Mouse (Mus musculus) ES-Bruce4 (cell line): ENCODE measurements around the gene Cox17.

Experiments
- CTCF ChIP-seq: IDR thresholded peaks from one replicate; pipeline ENCODE4 v1.8.1; 2011; ENCODE audit warnings: low read depth, low read length
- EP300 ChIP-seq: IDR thresholded peaks from 2 replicates; pipeline ENCODE4 v1.6.1; 2011; ENCODE audit warnings: low read depth, low read length; ENCODE audit not compliant: insufficient read depth
- POLR2A ChIP-seq: IDR thresholded peaks from one replicate; pipeline ENCODE4 v1.8.1; 2011; ENCODE audit warnings: low read length; ENCODE audit not compliant: insufficient read depth

GRCm38 (mm10) chr16:38324311-38324710, 22.5 kb upstream of the Cox17 start:
- TF ChIP-seq POLR2A (no peak), CTCF (no peak), EP300 (no peak)
